In the genomic region with DNA sequence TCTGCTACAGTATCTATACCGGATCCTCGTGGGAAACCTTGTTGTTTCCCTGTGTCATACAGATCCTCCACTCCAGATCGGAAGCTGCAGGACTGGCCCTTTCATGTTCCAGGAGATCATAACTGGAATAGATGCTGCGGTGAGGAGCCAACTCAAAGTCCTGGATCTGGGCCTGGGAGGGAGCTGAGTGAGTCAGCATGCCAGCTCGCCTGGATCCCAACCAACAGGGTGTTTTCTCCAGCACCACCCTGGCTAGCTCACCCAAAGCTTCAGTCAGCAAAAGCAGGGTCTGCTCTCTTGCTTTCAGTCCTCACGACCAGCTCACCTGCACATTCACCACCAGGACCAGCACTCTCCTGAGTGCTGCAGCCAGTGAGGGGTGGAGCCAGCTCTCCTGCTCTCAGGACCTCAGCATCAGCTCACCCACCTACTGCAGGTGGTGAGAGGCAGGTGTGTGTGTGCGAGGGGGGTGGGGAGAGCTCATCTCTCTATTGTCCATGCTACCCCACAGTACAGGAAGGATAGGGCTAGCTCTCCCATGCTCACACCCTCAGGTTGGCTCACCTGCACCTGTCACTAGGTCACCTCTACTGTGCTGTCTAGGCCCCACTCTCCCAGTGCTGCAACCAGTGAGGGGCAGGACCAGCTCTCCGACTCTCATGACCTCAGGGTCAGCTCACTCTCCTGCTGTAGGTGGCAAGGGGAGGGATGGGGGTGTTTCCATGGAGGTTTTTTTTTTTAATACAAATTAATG, we compare ENCODE assay signal across 10 mouse cellular contexts. TPM values are rescaled to one million over a fixed set of nuclear protein-coding genes. Genes with fewer than 3 reads are reported as not detected.
DNase-seq lines count a peak whose midpoint lies in the region; ATAC-seq and TF ChIP-seq lines count a peak whose summit lies in the region.
"Had no signal": no experiment of that assay in that cellular context is flagged by ENCODE, and none has a peak within 500 bp of the region (broad histone marks: within the 10 kb centered on the region; RNA-seq: fewer than 3 reads in every experiment).

No protein-coding gene starts in this region.

- no peak overlapping the region for H3K27ac ChIP-seq in hindbrain, embryonic 16.5 days (ENCODE audit: low read depth, low read length)
- H3K27ac ChIP-seq in hindbrain, postnatal 0 days: no peak overlapping the region
- H3K27ac ChIP-seq in neural tube, embryonic 15.5 days (replicated peaks): no peak overlapping the region

- H3K9ac ChIP-seq in hindbrain, embryonic 16.5 days (ENCODE audit: low read depth, low read length): no peak overlapping the region
- H3K9ac ChIP-seq in hindbrain, postnatal 0 days (replicated peaks; ENCODE audit: low read length): no peak overlapping the region
- H3K9ac ChIP-seq in neural tube, embryonic 15.5 days (replicated peaks): no peak overlapping the region

- H3K36me3 ChIP-seq in hindbrain, embryonic 16.5 days (ENCODE audit: control insufficient read depth, insufficient read depth, low read length): peaks cover 29% of the 10 kb centered on the region
- peaks cover 11% of the 10 kb centered on the region for H3K36me3 ChIP-seq in hindbrain, postnatal 0 days (ENCODE audit: insufficient read depth, low read length)
- H3K36me3 ChIP-seq in neural tube, embryonic 15.5 days: peaks cover 68% of the 10 kb centered on the region

- 0 out of 2 replicates have a peak, but pooled peaks have one; percentile 44 for ATAC-seq in hindbrain, embryonic 16.5 days
- ATAC-seq in hindbrain, postnatal 0 days: no peak
- no peak for ATAC-seq in neural tube, embryonic 15.5 days (ENCODE audit: low FRiP score)

- 85% methylated on average over 8 of the region's 8 CpGs for whole genome bisulfite sequencing in hindbrain, embryonic 16.5 days
- WGBS in hindbrain, postnatal 0 days: 78% methylated on average over 8 of the region's 8 CpGs
- 89% methylated on average over 8 of the region's 8 CpGs for WGBS in neural tube, embryonic 15.5 days

- H3K27me3 ChIP-seq in hindbrain, embryonic 16.5 days (replicated peaks; ENCODE audit: control insufficient read depth, insufficient read depth, low read length): no peaks in the 10 kb centered on the region
- H3K27me3 ChIP-seq in hindbrain, postnatal 0 days (ENCODE audit: insufficient read depth, low read length): no peaks in the 10 kb centered on the region
- H3K27me3 ChIP-seq in neural tube, embryonic 15.5 days (replicated peaks): no peaks in the 10 kb centered on the region

- intact Hi-C loops in left cerebral cortex, postnatal 36 days (cut with DNase I): no loop called here

- H3K9me3 ChIP-seq in hindbrain, embryonic 16.5 days (ENCODE audit: control insufficient read depth, low read length): no peaks in the 10 kb centered on the region
- H3K9me3 ChIP-seq in hindbrain, postnatal 0 days (ENCODE audit: low read length): no peaks in the 10 kb centered on the region
- no peaks in the 10 kb centered on the region for H3K9me3 ChIP-seq in neural tube, embryonic 15.5 days (replicated peaks)

- H3K4me2 ChIP-seq in hindbrain, embryonic 16.5 days (ENCODE audit: low read length): no peak overlapping the region
- H3K4me2 ChIP-seq in hindbrain, postnatal 0 days (ENCODE audit: low read depth, low read length): no peak overlapping the region
- H3K4me2 ChIP-seq in neural tube, embryonic 15.5 days: no peak overlapping the region

- DNase-seq in hindbrain, postnatal 0 days (ENCODE audit: low spot score): no peak
- DNase-seq in adrenal gland, postnatal 10 days: peak; percentile 72
- DNase-seq in frontal cortex, postnatal 36 days (ENCODE audit: low spot score in 2 of 2): peak; percentile 75 to 80
- peak; percentile 76 for DNase-seq in left cerebral cortex, postnatal 36 days (ENCODE audit: low spot score in 2 of 2)
- no peak for DNase-seq in lung, postnatal 14 days
- no peak for DNase-seq in spleen, postnatal 36 days (ENCODE audit: low spot score in 2 of 2)

- H3K4me1 ChIP-seq in hindbrain, embryonic 16.5 days (ENCODE audit: control insufficient read depth, insufficient read depth, low read depth, low read length): no peaks in the 10 kb centered on the region
- no peaks in the 10 kb centered on the region for H3K4me1 ChIP-seq in hindbrain, postnatal 0 days (ENCODE audit: insufficient read depth, low read length)
- H3K4me1 ChIP-seq in neural tube, embryonic 15.5 days: no peaks in the 10 kb centered on the region

- H3K4me3 ChIP-seq in hindbrain, embryonic 16.5 days (ENCODE audit: low read length): no peak overlapping the region
- H3K4me3 ChIP-seq in hindbrain, postnatal 0 days (ENCODE audit: low read length): no peak overlapping the region
- no peak overlapping the region for H3K4me3 ChIP-seq in neural tube, embryonic 15.5 days (replicated peaks)
- H3K4me3 ChIP-seq: erythroblast, embryonic 14.5 days had no signal

- TF ChIP-seq CTCF in hindbrain, postnatal 0 days (IDR thresholded peaks at IDR 0.05; ENCODE audit: low read depth): no peak

RNA-seq across cellular contexts. Expression of a gene that starts 10.6 kb away (rescaled TPM):
- polyA plus RNA-seq in hindbrain, embryonic 16.5 days (2015; fragmentation: Nextera tagmentation; extraction: Ambion mirVana): 0.35 and 0.38 TPM in 2 replicates
- 0.42 TPM in 1 of 2 replicates, not detected in the other for total RNA-seq in hindbrain, postnatal 0 days (2014; rRNA removed)
- 0.28 and 0.29 TPM in 2 replicates for polyA plus RNA-seq in hindbrain, postnatal 0 days (2015; fragmentation: Nextera tagmentation; extraction: Ambion mirVana)
- total RNA-seq in adrenal gland, postnatal 10 days (2021): 1 to 10 TPM; 4.0 to 5.4 TPM
- 1 to 10 TPM in 1 of 2 experiments, under 1 TPM in 1; 0.84 to 2.1 TPM for total RNA-seq in left cerebral cortex, postnatal 36 days (2021)
- 0.49 and 0.79 TPM in 2 replicates for polyA plus RNA-seq in neural tube, embryonic 15.5 days (2015; fragmentation: Nextera tagmentation; extraction: Ambion mirVana)
- polyA plus RNA-seq: erythroblast, embryonic 14.5 days had no signal

RNA-seq across cellular contexts. Expression of a gene that starts 25.9 kb away (rescaled TPM):
- polyA plus RNA-seq in hindbrain, embryonic 16.5 days (2015; fragmentation: Nextera tagmentation; extraction: Ambion mirVana): not detected in 2 replicates
- total RNA-seq in hindbrain, postnatal 0 days (2014; rRNA removed): not detected in 2 replicates
- not detected in 2 replicates for polyA plus RNA-seq in hindbrain, postnatal 0 days (2015; fragmentation: Nextera tagmentation; extraction: Ambion mirVana)
- total RNA-seq in adrenal gland, postnatal 10 days (2021): not detected
- total RNA-seq in left cerebral cortex, postnatal 36 days (2021): not detected
- not detected in 2 replicates for polyA plus RNA-seq in neural tube, embryonic 15.5 days (2015; fragmentation: Nextera tagmentation; extraction: Ambion mirVana)
- total RNA-seq: liver, adult 2 months had no signal
- polyA plus RNA-seq: erythroblast, embryonic 14.5 days; liver, adult 2 months had no signal

Comparison
In these comparisons a context has a peak if more than half of its experiments do, and no peak if none do; other contexts are left out.
1. DNase-seq: peak in adrenal gland, postnatal 10 days (single experiment), frontal cortex, postnatal 36 days (2 of 2) and left cerebral cortex, postnatal 36 days (2 of 2); none in hindbrain, postnatal 0 days (single experiment), lung, postnatal 14 days (single experiment) and spleen, postnatal 36 days (0 of 2).